24 mouse cellular contexts compared by ENCODE assay signal in the genomic region with DNA sequence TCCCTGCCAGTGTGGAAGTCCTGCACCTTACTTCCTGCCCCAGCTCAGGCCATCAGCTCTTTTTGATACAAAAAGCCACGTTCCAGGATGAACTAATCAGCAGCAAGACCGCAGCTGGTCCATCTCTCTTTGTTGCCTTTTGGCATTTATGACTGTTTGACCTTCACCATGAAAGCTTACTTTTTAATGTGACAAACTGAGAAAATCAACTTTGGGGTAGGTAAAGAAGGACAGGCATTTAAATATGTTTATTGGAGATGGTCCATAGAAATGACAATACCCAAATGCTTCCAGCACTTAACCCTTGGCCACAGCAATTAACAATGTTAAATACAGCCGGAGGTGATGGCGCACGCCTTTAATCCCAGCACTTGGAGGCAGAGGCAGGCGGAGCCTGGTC.
DNase-seq lines count a peak whose midpoint lies in the region; ATAC-seq and TF ChIP-seq lines count a peak whose summit lies in the region.
"Had no signal": no experiment of that assay in that cellular context is flagged by ENCODE, and none has a peak within 500 bp of the region (broad histone marks: within the 10 kb centered on the region; RNA-seq: fewer than 3 reads in every experiment).

No protein-coding gene starts in this region.

- no peak for TF ChIP-seq EP300 in liver, postnatal 0 days (IDR thresholded peaks at IDR 0.05; ENCODE audit: low read depth)

- H3K4me3 ChIP-seq in lung, embryonic 14.5 days (ENCODE audit: low read depth, low read length) = no peak overlapping the region
- no peak overlapping the region for H3K4me3 ChIP-seq in ES-E14 (ENCODE audit: insufficient read depth in 1 of 2, low read depth in 1 of 2, low read length in 2 of 2, poor library complexity in 1 of 2, severe bottlenecking in 1 of 2)
- no peak overlapping the region for H3K4me3 ChIP-seq in liver, postnatal 0 days (ENCODE audit: low read depth, low read length)
- H3K4me3 ChIP-seq: embryonic facial prominence, embryonic 13.5 days; embryonic facial prominence, embryonic 15.5 days; erythroblast, embryonic 14.5 days; forebrain, embryonic 10.5 days; forebrain, embryonic 12.5 days had no signal

- ATAC-seq in lung, embryonic 14.5 days (ENCODE audit: insufficient read depth) = no peak
- no peak for ATAC-seq in liver, postnatal 0 days
- ATAC-seq: activated CD4-positive, CD25-positive, alpha-beta regulatory T cell, adult 4 months; forebrain, embryonic 14.5 days; forebrain, embryonic 16.5 days had no signal

- no peak overlapping the region for H3K9ac ChIP-seq in lung, embryonic 14.5 days
- no peak overlapping the region for H3K9ac ChIP-seq in ES-E14 (ENCODE audit: insufficient read depth, low read depth, low read length, poor library complexity, severe bottlenecking)
- H3K9ac ChIP-seq in liver, postnatal 0 days (replicated peaks) = no peak overlapping the region
- H3K9ac ChIP-seq: embryonic facial prominence, embryonic 13.5 days; embryonic facial prominence, embryonic 15.5 days; forebrain, embryonic 12.5 days had no signal

- no peaks in the 10 kb centered on the region for H3K4me1 ChIP-seq in lung, embryonic 14.5 days (ENCODE audit: insufficient read depth)
- H3K4me1 ChIP-seq in ES-E14 (ENCODE audit: control insufficient read depth in 2 of 2, insufficient read depth in 2 of 2, low read length in 2 of 2, poor library complexity in 1 of 2) = no peaks in the 10 kb centered on the region; a peak in 1 of 4 replicates
- no peaks in the 10 kb centered on the region for H3K4me1 ChIP-seq in liver, postnatal 0 days (ENCODE audit: insufficient read depth)
- H3K4me1 ChIP-seq: embryonic facial prominence, embryonic 13.5 days; embryonic facial prominence, embryonic 15.5 days; forebrain, embryonic 10.5 days; forebrain, embryonic 12.5 days had no signal

- H3K27me3 ChIP-seq in lung, embryonic 14.5 days (ENCODE audit: insufficient read depth, low read length) = no peaks in the 10 kb centered on the region
- no peaks in the 10 kb centered on the region for H3K27me3 ChIP-seq in liver, postnatal 0 days (ENCODE audit: insufficient read depth, low read length)
- H3K27me3 ChIP-seq: embryonic facial prominence, embryonic 13.5 days; embryonic facial prominence, embryonic 15.5 days; forebrain, embryonic 12.5 days had no signal

- no peak overlapping the region for H3K27ac ChIP-seq in lung, embryonic 14.5 days (ENCODE audit: low read depth)
- no peak overlapping the region for H3K27ac ChIP-seq in ES-E14 (ENCODE audit: insufficient read depth, low read depth, low read length, poor library complexity, severe bottlenecking)
- H3K27ac ChIP-seq in liver, postnatal 0 days (ENCODE audit: low read depth) = no peak overlapping the region
- H3K27ac ChIP-seq: embryonic facial prominence, embryonic 13.5 days; embryonic facial prominence, embryonic 15.5 days; forebrain, embryonic 10.5 days; forebrain, embryonic 12.5 days had no signal

- H3K9me3 ChIP-seq in lung, embryonic 14.5 days (ENCODE audit: low read depth, low read length) = no peaks in the 10 kb centered on the region
- H3K9me3 ChIP-seq in ES-E14 (ENCODE audit: control insufficient read depth, insufficient read depth, low read depth, low read length) = no peaks in the 10 kb centered on the region
- no peaks in the 10 kb centered on the region; the same call in 1 of the 2 replicates for H3K9me3 ChIP-seq in liver, postnatal 0 days (ENCODE audit: low read length)
- H3K9me3 ChIP-seq: embryonic facial prominence, embryonic 13.5 days; forebrain, embryonic 12.5 days had no signal

- no peak overlapping the region for H3K4me2 ChIP-seq in lung, embryonic 14.5 days
- no peak overlapping the region for H3K4me2 ChIP-seq in liver, postnatal 0 days (ENCODE audit: low read depth, low read length)
- H3K4me2 ChIP-seq: embryonic facial prominence, embryonic 13.5 days; embryonic facial prominence, embryonic 15.5 days; forebrain, embryonic 12.5 days had no signal

- TF ChIP-seq CTCF in lung, embryonic 14.5 days (IDR thresholded peaks at IDR 0.05; ENCODE audit: low read depth) = no peak
- no peak for TF ChIP-seq CTCF in liver, postnatal 0 days (IDR thresholded peaks at IDR 0.05; ENCODE audit: low read depth)

- no peaks in the 10 kb centered on the region for H3K36me3 ChIP-seq in lung, embryonic 14.5 days (ENCODE audit: insufficient read depth)
- no peaks in the 10 kb centered on the region for H3K36me3 ChIP-seq in ES-E14 (ENCODE audit: control insufficient read depth, insufficient read depth, low read length, poor library complexity, severe bottlenecking)
- no peaks in the 10 kb centered on the region for H3K36me3 ChIP-seq in liver, postnatal 0 days (replicated peaks; ENCODE audit: insufficient read depth, low read length)
- H3K36me3 ChIP-seq: embryonic facial prominence, embryonic 13.5 days; embryonic facial prominence, embryonic 15.5 days; forebrain, embryonic 10.5 days; forebrain, embryonic 12.5 days had no signal

- in situ Hi-C loops in ES-E14 (cut with MboI; ENCODE audit: low sequenced_read_pairs in 2 of 2, unreplicated experiment in 2 of 2) = no loop called here

- DNase-seq in lung, embryonic 14.5 days = peak; percentile 18
- no peak for DNase-seq in lung, adult 18-20 months
- DNase-seq in ES-E14 (ENCODE audit: low read depth, low spot score) = peak; percentile 36
- peak; percentile 14 for DNase-seq in WW6 (ENCODE audit: low read depth, low spot score)
- DNase-seq in adrenal gland, adult (ENCODE audit: inconsistent age in 2 of 2, low spot score in 1 of 2) = no peak
- no peak for DNase-seq in cerebellum, adult 9-10 months
- no peak for DNase-seq in liver, postnatal 0 days
- DNase-seq: adrenal gland, adult 2 months; adrenal gland, postnatal 10 days; adrenal gland, postnatal 25 days; cerebellum, adult 11 months; cerebellum, adult 18-20 months; cerebellum, adult 8-10 months; cerebellum, postnatal 10 days; cerebellum, postnatal 25 days; embryo, embryonic 11 days had no signal

- WGBS in lung, embryonic 14.5 days = 69% methylated on average over 6 of the region's 6 CpGs
- WGBS in liver, postnatal 0 days (ENCODE audit: insufficient replicate concordance) = 80% methylated on average over 6 of the region's 6 CpGs

TF ChIP-seq in ES-E14, 5 proteins besides CTCF, POLR2A, EP300 and RAD21:
- TF ChIP-seq ZNF384 (IDR thresholded peaks at IDR 0.05; ENCODE audit: low read depth, low read length) (0 out of 2 replicates have a peak, but pooled peaks have one; percentile 11), ZC3H11A (IDR thresholded peaks at IDR 0.05; ENCODE audit: borderline replicate concordance, low read depth, low read length) (no peak), CHD2 (IDR thresholded peaks at IDR 0.05; ENCODE audit: low read depth, low read length) (no peak), MAFK (IDR thresholded peaks at IDR 0.05; ENCODE audit: insufficient read depth, low read depth, low read length) (no peak), HCFC1 (IDR thresholded peaks at IDR 0.05; ENCODE audit: borderline replicate concordance, insufficient read depth, low read length) (no peak)

Comparison
In these comparisons a context has a peak if more than half of its experiments do, and no peak if none do; other contexts are left out.
1. DNase-seq: peak in lung, embryonic 14.5 days (single experiment), ES-E14 (single experiment) and WW6 (single experiment); none in lung, adult 18-20 months (0 of 2), adrenal gland, adult (0 of 2), cerebellum, adult 9-10 months (single experiment) and liver, postnatal 0 days (single experiment).